Mouse (Mus musculus): Measurements from ENCODE around the gene Gga2. TPM values are rescaled to one million over a fixed set of nuclear protein-coding genes. Genes with fewer than 3 reads are reported as not detected.
A peak's percentile ranks its signal among the peaks of the same experiment; 100 is the strongest.

Gga2 gene
- polyA plus RNA-seq (2016; fragmentation: Nextera tagmentation; extraction: Ambion mirVana) = 65.3 and 68.4 TPM in 2 replicates

DNA sequence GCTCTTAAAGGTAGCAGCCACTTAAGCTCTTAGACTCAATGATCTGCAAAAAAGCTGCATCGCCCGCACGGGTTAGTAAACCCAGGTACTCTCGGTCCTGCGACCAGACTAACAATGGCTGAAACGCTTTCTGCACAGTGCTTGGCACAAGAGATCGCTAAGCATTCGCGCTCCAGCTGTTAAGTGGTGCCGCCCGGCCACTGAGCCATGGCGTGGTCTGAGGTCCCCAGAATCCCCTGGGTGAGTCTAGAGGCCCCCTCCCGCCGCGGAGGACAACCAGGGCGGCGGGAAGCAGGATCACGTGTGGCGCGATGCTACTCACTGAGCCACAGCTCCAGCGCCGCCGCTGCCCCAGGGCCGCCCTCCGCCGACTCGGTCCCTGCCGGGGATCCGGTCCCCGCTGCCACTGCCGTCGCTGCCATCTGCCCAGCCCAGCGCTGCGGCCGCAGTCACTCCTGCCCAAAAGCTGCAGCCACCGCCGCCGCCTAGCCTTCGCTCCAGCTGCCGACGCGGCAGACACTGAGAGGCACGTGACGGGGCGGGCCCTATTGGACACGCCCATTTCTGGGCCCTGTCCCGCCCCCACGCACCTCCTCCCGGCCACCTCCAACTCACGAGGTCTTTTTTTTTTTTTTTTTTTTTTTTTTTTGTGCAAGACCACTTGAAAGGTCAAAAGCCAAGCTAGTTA is at the start of gene Gga2:
Gga2 (minus strand) TSS at position 556 of the 688 bp plus-strand sequence.
- no peaks in the 10 kb centered on the region for H3K9me3 ChIP-seq (replicated peaks)
- H3K4me3 ChIP-seq = peak within 1 kb of the TSS; percentile 83
- H3K4me2 ChIP-seq = peak within 1 kb of the TSS; percentile 95
- H3K27me3 ChIP-seq (replicated peaks) = no peaks in the 10 kb centered on the region
- under 1% methylated on average over 48 of the region's 50 CpGs for WGBS (ENCODE audit: insufficient replicate concordance)
- H3K36me3 ChIP-seq = peaks cover 4% of the 10 kb centered on the region
- H3K27ac ChIP-seq = peak within 1 kb of the TSS; percentile 89
- H3K4me1 ChIP-seq = peaks cover 56% of the 10 kb centered on the region
- ATAC-seq = peak; percentile 76
- H3K9ac ChIP-seq = peak within 1 kb of the TSS; percentile 84

DNA sequence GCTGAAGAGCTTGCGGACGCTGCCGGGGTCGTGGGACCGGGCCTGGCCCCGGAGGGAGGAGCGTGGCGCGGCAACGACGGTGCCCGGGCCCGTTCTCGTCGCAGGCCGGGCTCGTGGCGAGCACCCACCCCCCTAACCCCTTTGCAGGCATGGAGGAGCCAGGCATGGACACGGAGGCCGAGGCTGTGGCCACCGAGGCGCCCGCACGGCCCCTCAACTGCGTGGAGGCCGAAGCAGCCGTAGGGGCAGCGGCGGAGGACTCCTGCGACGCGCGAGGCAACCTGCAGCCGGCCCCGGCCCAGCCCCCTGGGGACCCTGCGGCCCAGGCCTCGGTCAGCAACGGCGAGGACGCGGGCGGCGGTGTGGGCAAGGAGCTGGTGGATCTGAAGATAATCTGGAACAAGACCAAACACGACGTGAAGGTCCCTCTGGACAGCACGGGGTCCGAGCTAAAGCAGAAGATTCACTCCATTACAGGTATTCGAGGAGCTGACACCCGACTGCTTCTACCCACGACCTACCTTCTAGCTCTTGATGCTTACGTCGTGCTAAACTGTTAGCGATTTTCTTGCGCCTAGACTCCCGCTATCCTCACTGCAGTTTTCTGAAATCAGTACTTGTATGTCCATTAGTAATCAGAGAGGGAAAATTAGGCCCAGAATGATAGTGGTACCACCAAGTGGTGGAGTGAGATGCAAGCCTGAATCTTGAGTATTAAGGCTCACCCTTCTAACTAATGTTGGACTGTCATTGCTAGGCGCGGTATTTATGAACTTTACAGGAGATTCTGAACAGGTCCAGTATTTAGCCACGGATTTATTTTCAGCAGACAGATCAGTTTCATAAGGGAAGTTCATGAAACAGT is 46.7 kb upstream of the Gga2 start:
- peak overlapping the region; percentile 83 for H3K27ac ChIP-seq
- H3K4me2 ChIP-seq = peak overlapping the region; percentile 86
- WGBS (ENCODE audit: insufficient replicate concordance) = 3% methylated on average over 56 of the region's 58 CpGs
- no peaks in the 10 kb centered on the region for H3K27me3 ChIP-seq (replicated peaks)
- H3K36me3 ChIP-seq = peaks cover 45% of the 10 kb centered on the region
- peak; percentile 7 for ATAC-seq
- peaks cover 38% of the 10 kb centered on the region for H3K4me1 ChIP-seq
- H3K9ac ChIP-seq = peak overlapping the region; percentile 93
- H3K9me3 ChIP-seq (replicated peaks) = no peaks in the 10 kb centered on the region
- H3K4me3 ChIP-seq = peak overlapping the region; percentile 95

DNA sequence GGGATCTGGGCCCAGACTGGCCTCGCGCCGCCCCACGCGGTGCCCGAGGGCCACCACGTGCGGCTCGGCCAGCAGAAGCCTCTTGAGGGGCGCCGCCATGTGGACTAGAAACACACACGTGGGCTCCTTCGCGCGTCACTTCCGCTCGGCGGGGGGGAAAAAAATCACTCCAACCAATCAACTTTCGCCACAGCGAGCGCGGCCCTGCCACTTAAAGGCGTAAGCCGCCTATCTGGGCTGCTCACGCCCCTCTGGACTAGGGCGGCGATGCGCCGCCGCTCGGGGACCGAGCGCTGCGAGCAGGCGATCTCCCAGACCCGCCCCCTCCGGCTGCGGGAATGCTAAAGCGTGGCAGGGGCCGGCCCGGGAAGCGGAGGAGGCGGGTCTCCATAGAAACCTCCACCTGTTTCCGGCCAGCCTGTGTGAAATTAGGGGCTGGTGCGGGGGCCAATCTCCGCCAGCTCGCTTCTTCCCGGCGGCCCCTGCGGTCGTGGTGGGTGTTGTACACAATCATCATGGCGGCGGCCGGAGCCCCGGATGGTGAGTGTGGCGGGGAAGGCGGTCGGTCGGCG is 46.0 kb upstream of the Gga2 start, which contains the start of the genes Ubfd1 and Ears2:
Ubfd1 (plus strand) TSS at position 231 of the 572 bp plus-strand sequence.
Ears2 (minus strand) TSS at position 319 of the 572 bp plus-strand sequence.
- peak within 1 kb of the TSS; percentile 83 for H3K27ac ChIP-seq
- H3K9me3 ChIP-seq (replicated peaks) = no peaks in the 10 kb centered on the region
- H3K4me3 ChIP-seq = peak within 1 kb of the TSS; percentile 95
- H3K9ac ChIP-seq = peak within 1 kb of the TSS; percentile 93
- peaks cover 45% of the 10 kb centered on the region for H3K36me3 ChIP-seq
- ATAC-seq = peak; percentile 96
- peak within 1 kb of the TSS; percentile 86 for H3K4me2 ChIP-seq
- peaks cover 38% of the 10 kb centered on the region for H3K4me1 ChIP-seq
- no peaks in the 10 kb centered on the region for H3K27me3 ChIP-seq (replicated peaks)
- under 1% methylated on average over 57 of the region's 60 CpGs for WGBS (ENCODE audit: insufficient replicate concordance)

DNA sequence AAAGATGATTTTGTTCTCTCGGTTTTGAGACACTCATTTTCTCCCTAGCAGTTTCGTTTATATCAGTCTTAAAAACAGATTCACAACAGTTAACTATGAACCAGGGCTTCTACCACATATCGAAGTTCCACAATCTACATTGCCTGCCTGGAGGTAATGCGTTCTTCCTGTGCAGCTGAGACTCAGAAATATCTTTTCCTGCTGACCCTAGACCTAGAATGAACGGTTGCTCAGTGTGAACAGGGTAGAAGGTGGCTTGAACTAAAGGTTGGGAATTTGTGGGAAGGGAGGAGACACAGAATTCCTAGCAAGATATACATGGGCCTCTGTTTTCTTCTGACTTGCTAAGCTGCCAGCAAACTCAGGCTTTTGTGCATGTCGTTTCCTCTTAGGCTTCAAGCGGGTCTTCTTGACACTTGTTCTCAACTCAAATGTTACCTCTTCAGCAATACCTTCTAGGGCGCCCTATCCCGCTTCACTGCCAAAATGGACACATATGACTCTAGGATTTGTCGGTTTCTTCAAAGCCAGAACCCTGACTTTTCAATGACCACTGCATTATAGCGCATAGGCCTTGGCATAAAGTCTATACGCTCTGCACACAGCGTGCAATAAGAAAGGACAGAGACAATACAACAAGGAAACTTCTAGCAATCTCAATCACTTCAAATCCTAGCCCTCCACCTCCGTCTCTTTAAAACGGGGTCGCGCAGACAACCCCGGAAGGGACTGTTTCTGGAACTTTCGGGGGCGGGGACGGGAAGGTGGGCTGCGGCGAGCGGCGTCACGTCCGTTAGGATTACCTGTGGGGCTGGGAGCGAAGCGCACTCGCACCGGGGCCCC is 45.3 kb upstream of the Gga2 start:
- Histone ChIP-seq H3K27ac (peak overlapping the region; percentile 83), H3K9me3 (replicated peaks) (no peaks in the 10 kb centered on the region), H3K4me3 (peak overlapping the region; percentile 95), H3K36me3 (peaks cover 43% of the 10 kb centered on the region), H3K4me2 (peak overlapping the region; percentile 86), H3K27me3 (replicated peaks) (no peaks in the 10 kb centered on the region), H3K4me1 (peaks cover 38% of the 10 kb centered on the region), H3K9ac (peak overlapping the region; percentile 93)
- 8% methylated on average over 31 of the region's 31 CpGs for WGBS (ENCODE audit: insufficient replicate concordance)
- no peak; the same call in 1 of the 2 replicates for ATAC-seq

DNA sequence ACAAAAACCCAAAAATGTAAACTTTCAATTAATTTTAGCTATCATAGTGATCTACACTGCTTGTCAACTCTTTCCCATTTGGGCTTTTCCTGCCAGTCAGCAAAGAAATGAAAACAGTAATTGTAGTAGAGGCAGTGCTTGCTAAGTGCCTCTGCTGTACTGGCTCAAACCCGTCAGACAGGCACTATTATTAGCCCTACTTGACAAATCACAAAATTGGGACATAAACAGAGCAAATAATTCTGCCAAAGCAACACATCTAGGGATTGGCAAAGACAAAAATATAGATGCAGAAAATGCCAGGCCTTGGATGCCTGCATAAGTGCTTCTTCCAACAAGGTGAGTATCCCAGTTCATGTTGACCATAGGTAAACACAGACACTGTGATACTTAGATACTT is 44.6 kb upstream of the Gga2 start:
- Histone ChIP-seq H3K4me1 (peaks cover 38% of the 10 kb centered on the region), H3K36me3 (peaks cover 39% of the 10 kb centered on the region), H3K4me3 (peak overlapping the region; percentile 95), H3K4me2 (peak overlapping the region; percentile 86), H3K27me3 (replicated peaks) (no peaks in the 10 kb centered on the region), H3K27ac (peak overlapping the region; percentile 48; the same call in 1 of the 2 replicates), H3K9me3 (replicated peaks) (no peaks in the 10 kb centered on the region), H3K9ac (peak overlapping the region; percentile 93; the same call in 1 of the 2 replicates)
- no peak for ATAC-seq
- WGBS (ENCODE audit: insufficient replicate concordance) = 63% methylated on average over 1 of the region's 1 CpGs

DNA sequence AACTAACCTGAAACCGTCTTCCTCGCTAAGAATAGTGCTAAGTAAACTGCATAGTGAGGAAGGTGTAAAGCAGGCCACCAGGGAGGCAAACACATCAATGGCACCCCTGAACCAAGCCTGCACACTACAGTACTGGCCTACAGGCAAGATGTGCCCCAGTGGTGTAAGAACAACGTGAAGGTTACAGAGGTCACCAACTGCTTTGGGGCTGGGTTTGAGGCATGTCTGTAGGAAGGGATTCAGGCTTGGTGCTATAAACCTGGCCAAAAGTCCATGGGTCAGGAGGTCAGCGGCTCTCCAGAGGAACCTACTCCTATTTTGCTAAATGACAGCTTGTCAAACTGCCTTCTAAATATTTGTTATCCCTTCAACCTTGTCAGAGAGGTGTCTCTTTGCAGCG is 35.6 kb upstream of the Gga2 start:
- WGBS (ENCODE audit: insufficient replicate concordance) = 72% methylated on average over 5 of the region's 5 CpGs
- 0 out of 2 replicates have a peak, but pooled peaks have one; percentile 51 for ATAC-seq

DNA sequence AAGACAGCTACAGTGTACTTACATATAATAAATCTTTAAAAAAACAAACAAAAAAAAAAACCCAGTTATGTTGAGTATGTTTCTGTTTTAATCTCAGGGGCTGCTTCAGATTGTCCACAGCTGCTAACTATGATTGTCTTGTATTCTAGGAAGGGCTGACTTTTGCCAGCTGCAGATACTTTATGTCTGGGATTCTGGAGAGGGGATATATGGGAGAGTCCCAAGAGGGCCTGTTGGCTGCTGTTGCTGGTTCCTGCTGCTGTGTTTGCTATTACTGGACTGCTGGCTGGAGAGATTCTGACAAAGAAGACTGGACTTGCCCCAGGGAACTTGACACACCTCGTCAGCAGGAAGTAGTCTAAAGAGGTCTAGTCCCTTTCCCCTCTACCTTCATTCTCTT is 29.8 kb upstream of the Gga2 start:
- H3K36me3 ChIP-seq = peaks cover 61% of the 10 kb centered on the region
- no peak overlapping the region for H3K9ac ChIP-seq
- H3K27ac ChIP-seq = no peak overlapping the region
- no peaks in the 10 kb centered on the region for H3K9me3 ChIP-seq (replicated peaks)
- H3K27me3 ChIP-seq (replicated peaks) = no peaks in the 10 kb centered on the region
- H3K4me3 ChIP-seq = no peak overlapping the region
- H3K4me1 ChIP-seq = peaks cover 23% of the 10 kb centered on the region
- no peak overlapping the region for H3K4me2 ChIP-seq
- ATAC-seq = no peak
- WGBS (ENCODE audit: insufficient replicate concordance) = 77% methylated on average over 1 of the region's 1 CpGs

More for the DNA sequence above, 35.6 kb upstream of the Gga2 start:
- peaks cover 64% of the 10 kb centered on the region for H3K36me3 ChIP-seq
- H3K9ac ChIP-seq = no peak overlapping the region
- H3K4me1 ChIP-seq = no peaks in the 10 kb centered on the region
- no peak overlapping the region for H3K27ac ChIP-seq
- H3K9me3 ChIP-seq (replicated peaks) = no peaks in the 10 kb centered on the region
- H3K27me3 ChIP-seq (replicated peaks) = no peaks in the 10 kb centered on the region
- no peak overlapping the region for H3K4me3 ChIP-seq
- H3K4me2 ChIP-seq = no peak overlapping the region

DNA sequence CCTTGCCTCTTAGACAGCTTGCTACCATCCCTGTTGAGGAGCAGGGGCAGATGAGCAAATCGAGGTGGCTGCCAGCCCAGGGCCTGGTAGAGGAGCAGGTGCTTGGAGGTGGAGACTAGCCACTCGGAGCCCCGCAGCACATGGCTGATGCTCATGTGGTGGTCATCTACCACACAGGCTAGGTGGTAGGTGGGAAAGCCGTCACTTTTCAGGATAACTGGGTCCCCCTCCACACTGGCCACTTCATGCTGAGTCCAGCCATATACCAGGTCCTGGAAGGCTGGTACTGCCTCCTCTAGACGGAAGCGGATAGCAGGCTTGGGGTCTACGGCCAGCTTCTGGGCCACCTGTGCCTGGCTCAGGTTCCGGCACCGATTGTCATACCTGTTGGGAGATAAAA is 27.2 kb upstream of the Gga2 start:
- Histone ChIP-seq H3K36me3 (peaks cover 45% of the 10 kb centered on the region), H3K27ac (no peak overlapping the region), H3K4me2 (no peak overlapping the region), H3K9ac (no peak overlapping the region), H3K4me3 (no peak overlapping the region), H3K4me1 (peaks cover 38% of the 10 kb centered on the region), H3K27me3 (replicated peaks) (no peaks in the 10 kb centered on the region), H3K9me3 (replicated peaks) (no peaks in the 10 kb centered on the region)
- WGBS (ENCODE audit: insufficient replicate concordance) = 87% methylated on average over 9 of the region's 9 CpGs
- ATAC-seq = no peak

DNA sequence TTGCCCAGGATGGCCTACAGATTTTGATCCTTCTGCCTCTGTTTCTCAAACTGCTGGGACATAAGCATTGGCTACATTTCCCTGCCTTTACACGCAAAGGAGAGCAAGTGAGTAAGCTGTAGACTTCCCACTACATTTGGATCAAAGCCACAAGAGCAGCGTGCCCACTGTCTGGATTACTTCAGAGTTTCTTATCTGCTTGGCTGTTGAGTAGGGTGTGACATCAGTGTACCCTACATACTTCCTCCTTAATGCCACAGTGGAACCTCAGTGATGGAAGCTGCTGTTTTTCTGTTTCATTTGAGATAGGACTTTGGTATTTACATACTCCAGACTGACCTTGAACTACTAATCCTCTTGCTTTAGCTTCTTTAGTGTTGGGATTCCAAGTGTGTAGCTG is 25.8 kb upstream of the Gga2 start:
- Histone ChIP-seq H3K27me3 (replicated peaks) (no peaks in the 10 kb centered on the region), H3K9ac (no peak overlapping the region), H3K27ac (0 out of 2 replicates have a peak overlapping the region, but pooled peaks have one; percentile 11), H3K4me3 (no peak overlapping the region), H3K4me1 (peaks cover 38% of the 10 kb centered on the region), H3K9me3 (replicated peaks) (no peaks in the 10 kb centered on the region), H3K4me2 (no peak overlapping the region), H3K36me3 (peaks cover 45% of the 10 kb centered on the region)
- WGBS (ENCODE audit: insufficient replicate concordance) = 25% methylated on average over 2 of the region's 2 CpGs
- peak; percentile 44; the same call in 1 of the 2 replicates for ATAC-seq

DNA sequence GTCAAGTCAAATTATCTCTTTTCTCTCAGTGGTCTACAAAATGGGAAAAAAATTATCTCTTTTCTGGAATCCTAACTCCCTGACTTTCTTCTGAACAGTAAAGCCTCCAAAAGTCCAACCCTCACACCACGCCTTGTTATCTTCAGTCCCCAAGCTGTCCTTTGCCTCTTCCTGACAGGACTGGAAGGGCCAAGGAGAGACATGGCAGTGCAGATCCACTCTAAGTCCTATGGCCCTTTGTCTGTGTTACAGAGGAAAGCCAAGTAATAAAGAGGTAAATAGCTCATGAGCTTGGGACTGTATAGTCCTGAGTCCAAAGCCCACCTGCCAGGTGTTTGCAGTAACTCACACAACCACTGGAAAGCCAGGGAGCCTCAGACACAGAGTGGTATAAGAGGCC is 24.7 kb upstream of the Gga2 start:
- H3K27ac ChIP-seq = peak overlapping the region; percentile 45; the same call in 1 of the 2 replicates
- peaks cover 45% of the 10 kb centered on the region for H3K36me3 ChIP-seq
- no peak overlapping the region for H3K9ac ChIP-seq
- peaks cover 38% of the 10 kb centered on the region for H3K4me1 ChIP-seq
- H3K27me3 ChIP-seq (replicated peaks) = no peaks in the 10 kb centered on the region
- 34% methylated on average over 1 of the region's 1 CpGs for WGBS (ENCODE audit: insufficient replicate concordance)
- ATAC-seq = peak; percentile 53; the same call in 1 of the 2 replicates
- H3K4me2 ChIP-seq = no peak overlapping the region
- no peak overlapping the region for H3K4me3 ChIP-seq
- no peaks in the 10 kb centered on the region for H3K9me3 ChIP-seq (replicated peaks)

DNA sequence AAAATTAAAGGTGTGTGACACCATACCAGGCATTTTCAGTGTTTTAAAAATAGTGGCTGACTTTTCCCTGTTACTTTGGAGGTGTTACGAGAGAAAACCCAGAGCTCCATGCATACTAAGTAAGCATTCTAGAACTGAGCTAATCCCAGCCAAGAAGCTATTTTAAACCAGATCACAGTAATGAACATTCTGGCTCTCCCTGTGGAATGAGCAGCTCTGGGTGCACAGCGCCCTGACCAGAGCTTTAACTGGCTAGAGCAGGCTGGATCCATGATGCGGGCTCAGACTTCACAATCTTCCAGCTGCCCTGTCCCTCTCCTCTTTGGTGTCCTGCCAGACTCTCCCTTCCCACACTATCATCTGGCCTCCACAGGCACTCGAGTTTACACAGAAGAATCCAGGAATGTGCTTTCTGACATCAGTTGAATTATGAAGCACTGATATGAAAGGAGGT is 24.2 kb upstream of the Gga2 start:
- no peak overlapping the region for H3K9ac ChIP-seq
- no peaks in the 10 kb centered on the region for H3K9me3 ChIP-seq (replicated peaks)
- peaks cover 45% of the 10 kb centered on the region for H3K36me3 ChIP-seq
- WGBS (ENCODE audit: insufficient replicate concordance) = 67% methylated on average over 4 of the region's 4 CpGs
- no peaks in the 10 kb centered on the region for H3K27me3 ChIP-seq (replicated peaks)
- no peak for ATAC-seq
- peak overlapping the region; percentile 45 for H3K27ac ChIP-seq
- H3K4me3 ChIP-seq = no peak overlapping the region
- no peak overlapping the region for H3K4me2 ChIP-seq
- peaks cover 38% of the 10 kb centered on the region for H3K4me1 ChIP-seq
